Mouse (Mus musculus) liver, embryonic 14.5 days (tissue): ENCODE measurements around the gene Tmem143.

Source experiments
- CTCF ChIP-seq: IDR thresholded peaks from 2 replicates; pipeline ENCODE4 v1.5.1; 2016; ENCODE audit warnings: antibody characterized with exemption, low read depth, control low read depth
- EP300 ChIP-seq: IDR thresholded peaks from 2 replicates; pipeline ENCODE4 v1.6.1; 2016; ENCODE audit warnings: antibody characterized with exemption, low read depth

DNA sequence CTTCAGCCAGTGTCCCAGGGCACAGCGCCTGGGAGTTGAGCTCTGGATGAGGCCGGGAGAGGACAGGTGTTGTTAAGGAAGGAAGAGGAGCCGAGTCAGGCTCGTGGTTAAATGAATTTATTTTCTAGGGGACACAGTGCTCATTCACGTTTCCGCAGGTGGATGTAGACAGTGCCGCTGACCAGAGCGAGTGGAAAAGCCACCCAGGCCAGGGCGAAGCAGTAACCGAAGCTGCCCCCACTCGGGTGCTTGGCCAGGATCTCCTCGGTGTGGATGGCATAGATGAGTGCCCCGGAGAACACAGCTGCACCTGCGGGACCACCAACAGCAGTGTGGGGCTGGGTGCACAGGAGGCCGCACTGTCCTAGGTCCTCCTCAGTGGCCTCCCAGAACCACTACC, 21.2 kb downstream of the Tmem143 start:
- no peak for TF ChIP-seq EP300
- TF ChIP-seq CTCF: no peak
